Mouse (Mus musculus) A20 (cell line): Measurements from ENCODE around the gene Aox4.

Experiments
- DNase-seq: peaks from one replicate; pipeline ENCODE4 v3.0.0-alpha.2; 2011; ENCODE audit warnings: low read depth, low spot score

Aox4 gene

DNA sequence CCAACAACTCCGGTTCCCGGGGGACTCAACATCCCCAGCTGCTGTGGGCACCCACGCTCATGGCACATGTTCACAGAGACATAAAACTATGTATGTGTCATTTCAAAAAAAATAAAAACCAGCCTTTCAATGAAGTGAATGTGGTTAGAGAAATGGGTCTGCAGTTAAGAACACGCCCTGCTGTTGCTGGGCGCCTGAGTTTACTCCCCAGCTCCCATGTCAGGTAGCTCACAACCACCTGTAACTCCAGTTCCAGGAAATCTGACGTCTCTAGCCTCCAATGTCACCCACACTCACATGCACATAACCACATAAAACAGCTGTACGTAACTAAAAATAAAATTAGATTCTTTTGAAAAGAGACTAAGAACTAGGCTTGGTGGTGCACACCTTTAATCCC lies 90.9 kb downstream of the Aox4 start:
- DNase-seq: no peak

DNA sequence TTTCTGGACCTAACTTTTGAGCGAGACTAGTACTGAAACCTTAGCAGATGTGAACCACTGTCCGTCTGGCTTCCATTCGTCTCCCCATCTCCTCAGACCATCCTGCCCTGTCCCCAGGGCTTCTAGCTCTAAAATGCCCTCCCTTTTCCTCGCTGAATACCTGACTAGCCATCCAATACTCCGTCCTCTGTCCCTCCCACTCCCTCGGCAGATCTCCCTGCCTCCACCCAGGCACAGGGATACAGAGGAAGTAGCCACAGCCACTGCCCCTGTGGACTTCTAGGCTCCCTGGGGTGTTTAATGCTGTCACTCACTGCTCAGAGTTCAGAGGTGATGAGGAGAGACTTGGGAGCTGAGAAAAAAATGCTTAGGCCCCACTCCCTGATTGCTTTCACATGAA lies 91.8 kb downstream of the Aox4 start:
- no peak for DNase-seq

DNA sequence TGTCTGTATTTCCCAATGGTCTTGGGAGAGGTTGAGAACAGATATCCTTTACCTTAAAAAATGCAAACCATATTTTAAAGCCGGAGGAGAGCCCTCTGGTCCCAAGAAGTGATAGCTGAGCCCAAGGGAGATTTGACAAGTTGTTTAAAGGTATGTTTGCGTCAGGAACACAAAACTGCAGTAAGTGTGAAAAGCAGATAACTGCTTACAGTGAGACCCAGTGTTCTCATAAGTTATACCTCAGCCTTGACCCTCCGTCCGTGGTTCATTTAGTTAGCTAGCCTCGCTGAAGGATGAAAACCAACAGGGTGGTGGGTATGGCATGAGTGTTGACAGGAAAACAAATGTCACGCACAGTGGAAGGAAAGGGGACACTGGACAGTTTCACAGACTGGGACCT lies 92.8 kb downstream of the Aox4 start:
- DNase-seq: no peak

- DNase-seq: no peak
Measured at GRCm38 (mm10) chr1:58303726-58304125, 93.5 kb downstream of the Aox4 start.

GRCm38 (mm10) chr1:58304296-58304695 lies 94.1 kb downstream of the Aox4 start:
- no peak for DNase-seq

DNA sequence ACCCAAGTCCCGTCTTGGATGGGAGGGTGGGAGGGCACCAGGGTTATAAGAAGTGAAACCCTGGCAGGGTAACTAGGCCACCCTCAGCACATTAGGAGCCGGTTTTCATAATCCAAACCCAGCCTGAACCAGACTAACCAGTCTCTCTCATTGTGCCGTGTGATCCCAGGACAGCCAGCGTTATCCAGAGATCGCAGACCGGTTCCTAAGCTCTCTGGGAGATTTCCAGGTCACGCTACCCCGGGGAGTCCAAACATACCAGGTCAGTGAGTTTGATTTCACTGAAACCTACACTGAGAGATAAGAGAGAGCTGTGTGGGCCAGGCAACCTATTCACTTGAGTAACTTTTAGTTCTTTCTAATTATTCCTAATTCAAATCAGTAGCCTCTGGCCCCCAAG lies 97.0 kb downstream of the Aox4 start:
- no peak for DNase-seq

- no peak for DNase-seq
Measured at GRCm38 (mm10) chr1:58308594-58308993, 98.4 kb downstream of the Aox4 start.

DNA sequence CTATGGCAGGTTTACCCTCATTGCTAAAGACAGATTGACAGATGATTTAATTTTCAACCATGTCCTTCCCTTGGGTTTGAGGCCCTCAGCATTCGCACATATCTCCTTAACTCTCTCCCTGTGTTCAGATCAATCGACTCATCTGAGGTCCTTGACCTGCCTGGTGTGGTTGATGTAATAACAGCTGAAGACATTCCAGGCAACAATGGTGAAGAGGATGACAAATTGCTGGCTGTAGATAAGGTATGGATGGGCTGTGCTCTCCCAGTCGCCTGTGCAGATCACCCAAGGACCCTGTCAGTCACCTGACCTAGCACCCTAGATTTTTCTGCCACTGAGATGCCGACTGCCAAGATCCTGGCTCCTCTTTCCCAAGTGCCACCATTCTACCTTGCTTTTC lies 99.7 kb downstream of the Aox4 start:
- DNase-seq: no peak

- DNase-seq: no peak
Measured at GRCm38 (mm10) chr1:58311221-58311864, 101.1 kb downstream of the Aox4 start.

- DNase-seq: no peak
Measured at GRCm38 (mm10) chr1:58313173-58313572, 103.0 kb downstream of the Aox4 start.

DNA sequence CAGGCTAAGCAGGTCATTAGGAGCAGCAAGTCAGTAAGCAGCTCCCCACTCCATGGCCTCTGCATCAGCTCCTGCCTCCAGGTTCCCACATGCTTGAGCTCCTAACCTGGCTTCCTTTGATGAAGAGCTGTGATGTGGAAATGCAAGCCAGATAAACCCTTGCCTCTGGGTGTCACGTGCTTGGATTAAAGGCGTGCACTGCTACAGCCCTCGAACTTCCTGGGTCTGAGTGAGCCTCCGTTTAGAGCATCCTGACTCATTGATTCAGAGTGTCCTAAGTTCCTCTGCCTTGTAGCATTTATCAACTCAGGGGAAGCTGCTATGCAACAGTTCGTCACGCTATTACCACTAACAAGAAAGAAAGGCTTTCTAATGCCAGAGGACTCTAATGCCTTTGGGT lies 105.3 kb downstream of the Aox4 start:
- no peak for DNase-seq
